Mouse (Mus musculus) layer of hippocampus, adult 6 months (tissue): Measurements from ENCODE around the gene Fis1. TPM values are rescaled to one million over a fixed set of nuclear protein-coding genes. Genes with fewer than 3 reads are reported as not detected.

ENCODE experiments used
- long read RNA-seq, 2 experiments: library from polyadenylated mRNA; unstranded; transcript quantifications; one replicate each; pipeline ENCODE4 v2.0.0; 2019 to 2020
- microRNA-seq: library from miRNA; unstranded; fragments of <30 nt; microRNA quantifications from one replicate; pipeline ENCODE4 v1.2.0, GENCODE M21; 2020
- polyA plus RNA-seq: library from polyadenylated mRNA; unstranded; fragments of <200 nt; fragmentation: Nextera tagmentation; gene quantifications from 2 replicates; pipeline ENCODE4 v1.2.3, GENCODE M21; 2021

Gene Fis1
- 555 and 578 TPM in 2 replicates for polyA plus RNA-seq
- long read RNA-seq, experiment 1, transcript Fis1-201 (5 exons, 786 nt), result major isoform, 369 of 454 reads
- long read RNA-seq, experiment 1, transcript Fis1-202 (5 exons, 948 nt), result minor isoform, 70 of 454 reads
- long read RNA-seq, experiment 1, transcript Fis1-206 (4 exons, 565 nt), result minor isoform, 6 of 454 reads
- long read RNA-seq, experiment 1, partial matches to known transcripts, result 5 of 454 reads
- long read RNA-seq, experiment 1, other reads (novel, unspliced or antisense), result 3 of 454 reads
- long read RNA-seq, experiment 2, transcript Fis1-202 (5 exons, 948 nt), result minor isoform, 34 of 96 reads
- long read RNA-seq, experiment 2, transcript Fis1-201 (5 exons, 786 nt), result major isoform, 57 of 96 reads
- long read RNA-seq, experiment 2, partial matches to known transcripts, result 0 of 96 reads
- long read RNA-seq, experiment 2, other reads (novel, unspliced or antisense), result 3 of 96 reads

GRCm38 (mm10) chr5:136953015-136953414, at the start of gene Fis1:
TSS of gene Fis1 (plus strand) at chr5:136953275.

GRCm38 (mm10) chr5:136907991-136908857, 44.9 kb upstream of the Fis1 start, which contains the start of gene Ift22:
TSS of gene Ift22 (plus strand) at chr5:136908150.

GRCm38 (mm10) chr5:136966331-136966730, 13.3 kb downstream of the Fis1 start, which contains the start of gene Cldn15:
TSS of gene Cldn15 (plus strand) at chr5:136966616.

DNA sequence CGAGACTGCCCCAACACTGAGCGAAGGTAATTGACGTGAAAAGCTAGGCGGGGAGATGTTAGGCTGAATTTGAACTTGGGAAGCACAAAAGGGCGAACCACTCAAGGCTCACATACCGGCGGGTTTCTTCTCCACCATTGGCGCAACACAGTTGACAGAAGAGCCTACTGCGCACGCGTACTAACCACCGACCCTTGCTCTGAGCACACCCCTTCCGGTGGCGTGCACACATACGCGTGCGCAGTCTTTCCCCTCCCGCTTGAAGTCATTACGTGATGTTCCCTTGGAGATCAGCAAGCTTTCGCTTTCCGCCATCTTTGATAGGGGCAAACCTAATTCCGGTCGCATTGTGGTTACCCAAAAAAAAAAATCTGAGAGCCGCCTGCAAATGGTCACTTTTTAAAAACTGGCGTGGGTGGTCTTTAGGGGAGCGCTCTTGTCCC, 33.6 kb downstream of the Fis1 start, which contains the start of gene Plod3:
Plod3 (plus strand) TSS at position 325 of the 443 bp plus-strand sequence.

DNA sequence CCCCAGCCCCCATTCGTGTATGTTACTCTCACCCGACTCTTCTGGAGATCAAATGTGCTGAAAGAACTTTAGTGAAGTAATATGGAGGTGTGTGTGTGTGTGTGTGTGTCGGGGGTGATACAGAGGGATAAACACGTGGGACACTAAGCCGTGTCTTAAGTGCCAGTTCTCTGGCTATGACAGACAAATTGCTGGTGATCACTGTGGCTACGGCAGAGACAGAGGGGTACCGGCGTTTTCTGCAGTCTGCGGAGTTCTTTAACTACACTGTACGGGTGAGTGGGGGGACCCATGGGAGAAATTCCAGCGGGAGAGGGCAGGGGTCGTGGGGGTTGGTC, 34.8 kb downstream of the Fis1 start, which contains the start of gene Znhit1:
Znhit1 (minus strand) TSS at position 88 of the 338 bp plus-strand sequence.

Small RNAs within 50 kb of the gene (microRNA-seq; reads per million reads assigned to microRNA genes)
- gene Mir702, result 410 reads per million, percentile 73 among the genes with 10 or more reads in this experiment

Other genes with a start within 250 kb of the Fis1 start
- 0.24 and 0.30 TPM in 2 replicates for gene Col26a1, start 70.1 kb upstream of the Fis1 start, polyA plus RNA-seq
- gene Ift22, start 45.1 kb upstream of the Fis1 start, polyA plus RNA-seq, result 87.2 and 103 TPM in 2 replicates
- gene Cldn15, start 13.3 kb downstream of the Fis1 start, polyA plus RNA-seq, result not detected in 2 replicates
- 19.9 and 21.9 TPM in 2 replicates for gene Plod3, start 33.7 kb downstream of the Fis1 start, polyA plus RNA-seq
- gene Znhit1, start 34.7 kb downstream of the Fis1 start, polyA plus RNA-seq, result 203 and 207 TPM in 2 replicates
- gene Vgf, start 73.1 kb downstream of the Fis1 start, polyA plus RNA-seq, result 13.6 and 22.1 TPM in 2 replicates
- 543 and 570 TPM in 2 replicates for gene Ap1s1, start 92.9 kb downstream of the Fis1 start, polyA plus RNA-seq
- not detected in 2 replicates for gene Serpine1, start 119.0 kb downstream of the Fis1 start, polyA plus RNA-seq
- gene Trim56, start 162.9 kb downstream of the Fis1 start, polyA plus RNA-seq, result 1.9 and 2.0 TPM in 2 replicates
- not detected in 2 replicates for gene Muc3, start 196.0 kb downstream of the Fis1 start, polyA plus RNA-seq